Mouse (Mus musculus): ENCODE measurements around the gene Pip4p1. TPM values are rescaled to one million over a fixed set of nuclear protein-coding genes. Genes with fewer than 3 reads are reported as not detected.
A peak's percentile ranks its signal among the peaks of the same experiment; 100 is the strongest.
"Not testable (repeated sequence)": the region's sequence is repeated elsewhere in the genome, so short reads cannot be mapped to it uniquely, and the experiment has no call there.

The Pip4p1 gene
- polyA plus RNA-seq, 1 experiment from 2014 or later: 24.9 TPM

DNA sequence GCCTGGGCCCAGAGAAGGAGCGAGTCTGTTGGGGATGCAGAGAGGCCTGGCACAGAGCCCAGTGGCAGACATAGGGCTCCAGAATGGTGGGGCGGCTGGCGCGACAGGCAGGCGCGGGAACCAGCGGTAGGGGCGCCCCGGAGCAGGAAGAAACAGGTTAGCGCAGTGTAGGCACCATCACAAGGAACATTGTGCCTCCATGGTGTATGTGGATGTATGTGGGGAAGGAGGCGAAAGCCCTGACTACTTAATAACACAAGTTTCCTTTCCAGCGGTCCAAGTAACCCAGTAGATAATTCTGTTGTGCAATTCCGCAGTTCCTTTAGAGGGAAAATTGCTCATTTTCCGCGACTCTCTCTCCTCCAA lies 14.0 kb upstream of the Pip4p1 start:
- H3K4me1 ChIP-seq (ENCODE audit: control insufficient read depth, low read depth, low read length); H3K36me3 ChIP-seq (ENCODE audit: control insufficient read depth, insufficient read depth); H3K27me3 ChIP-seq (ENCODE audit: control insufficient read depth, insufficient read depth, low read depth, low read length); H3K9me3 ChIP-seq (replicated peaks; ENCODE audit: control insufficient read depth, low read length): not testable (repeated sequence)
- Histone ChIP-seq H3K27ac (ENCODE audit: low read length) (peak overlapping the region; percentile 92), H3K4me2 (ENCODE audit: low read depth, low read length) (peak overlapping the region; percentile 85), H3K4me3 (ENCODE audit: low read depth, low read length) (peak overlapping the region; percentile 72), H3K9ac (ENCODE audit: low read depth, low read length) (peak overlapping the region; percentile 79)
- ATAC-seq (ENCODE audit: low read depth): peak; percentile 85
- WGBS (ENCODE audit: insufficient replicate concordance): 0% methylated on average over 15 of the region's 15 CpGs

DNA sequence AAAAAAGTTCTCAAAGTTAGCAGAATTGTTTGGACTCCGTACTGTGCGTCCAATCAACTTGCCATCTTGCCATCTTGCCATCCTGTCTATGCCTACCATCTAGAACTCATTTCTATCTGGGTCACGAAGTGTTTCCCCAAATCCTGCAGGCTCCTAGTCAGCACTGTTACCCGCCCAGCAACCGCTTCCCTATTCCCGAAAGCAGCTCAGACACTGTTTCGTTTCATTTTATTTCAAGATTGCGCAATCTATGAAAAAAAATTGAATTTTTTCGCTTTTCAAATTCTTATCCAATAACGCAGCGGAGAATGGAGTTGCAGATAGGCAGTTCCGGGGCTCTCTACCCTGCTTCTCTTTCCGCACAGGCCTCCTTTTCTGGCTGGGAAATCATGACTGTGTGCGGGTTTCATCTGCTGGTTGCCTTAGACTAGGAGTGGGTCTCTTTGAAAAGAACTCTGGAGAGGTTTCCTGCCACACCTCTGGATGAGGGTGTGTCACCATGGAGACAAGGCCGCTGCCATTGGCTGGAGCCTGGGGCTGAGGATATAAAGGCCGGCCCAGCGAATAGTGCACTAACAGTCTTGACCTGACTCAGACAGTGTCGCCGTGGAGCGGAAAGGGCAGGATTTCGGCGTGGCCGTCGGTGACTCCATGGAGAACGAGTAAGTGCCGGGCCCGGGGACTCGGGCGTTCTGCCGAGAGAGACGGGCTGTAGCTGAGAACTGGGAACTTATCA lies 13.4 kb upstream of the Pip4p1 start, which contains the start of gene Gm49342:
Gene Gm49342, plus strand, starts transcription at position 586 of the 736 bp plus-strand sequence.
- 6% methylated on average over 31 of the region's 31 CpGs for WGBS (ENCODE audit: insufficient replicate concordance)
- H3K36me3 ChIP-seq (ENCODE audit: control insufficient read depth, insufficient read depth): peaks cover 3% of the 10 kb centered on the region; the same call in 1 of the 2 replicates
- peak; percentile 97 for ATAC-seq (ENCODE audit: low read depth)

DNA sequence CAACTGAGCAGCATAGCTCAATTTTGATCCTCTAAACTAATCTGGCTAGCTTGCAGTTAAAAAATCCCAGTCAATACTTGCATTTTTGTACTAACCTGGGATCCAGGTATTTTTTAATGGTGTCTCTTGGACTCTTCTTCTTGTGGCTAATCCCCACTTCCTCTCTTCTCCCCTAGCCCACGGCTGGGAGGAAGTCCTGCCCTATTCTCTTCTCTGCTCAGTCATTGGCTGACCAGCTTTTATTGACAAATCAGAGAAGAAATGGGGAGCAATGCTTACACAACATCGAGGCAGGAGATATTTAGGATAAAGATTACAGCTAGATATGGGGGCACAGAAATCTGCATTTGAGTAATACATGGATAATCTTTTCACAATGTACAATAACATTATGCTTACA lies 8.3 kb upstream of the Pip4p1 start:
- ATAC-seq (ENCODE audit: low read depth): no peak
- 7% methylated on average over 2 of the region's 2 CpGs for WGBS (ENCODE audit: insufficient replicate concordance)
- Histone ChIP-seq H3K4me1 (ENCODE audit: control insufficient read depth, low read depth, low read length) (peaks cover 3% of the 10 kb centered on the region), H3K36me3 (ENCODE audit: control insufficient read depth, insufficient read depth) (no peaks in the 10 kb centered on the region), H3K27ac (ENCODE audit: low read length) (no peak overlapping the region), H3K4me2 (ENCODE audit: low read depth, low read length) (no peak overlapping the region), H3K27me3 (ENCODE audit: control insufficient read depth, insufficient read depth, low read depth, low read length) (no peaks in the 10 kb centered on the region), H3K9ac (ENCODE audit: low read depth, low read length) (no peak overlapping the region), H3K9me3 (replicated peaks; ENCODE audit: control insufficient read depth, low read length) (no peaks in the 10 kb centered on the region), H3K4me3 (ENCODE audit: low read depth, low read length) (no peak overlapping the region)

More for the DNA sequence above, 13.4 kb upstream of the Pip4p1 start, which contains the start of gene Gm49342:
- Histone ChIP-seq H3K9ac (ENCODE audit: low read depth, low read length) (peak within 1 kb of the TSS; percentile 79), H3K4me1 (ENCODE audit: control insufficient read depth, low read depth, low read length) (peaks cover 7% of the 10 kb centered on the region), H3K4me3 (ENCODE audit: low read depth, low read length) (peak within 1 kb of the TSS; percentile 72), H3K27me3 (ENCODE audit: control insufficient read depth, insufficient read depth, low read depth, low read length) (no peaks in the 10 kb centered on the region), H3K4me2 (ENCODE audit: low read depth, low read length) (peak within 1 kb of the TSS; percentile 85), H3K9me3 (replicated peaks; ENCODE audit: control insufficient read depth, low read length) (no peaks in the 10 kb centered on the region), H3K27ac (ENCODE audit: low read length) (peak within 1 kb of the TSS; percentile 92)

DNA sequence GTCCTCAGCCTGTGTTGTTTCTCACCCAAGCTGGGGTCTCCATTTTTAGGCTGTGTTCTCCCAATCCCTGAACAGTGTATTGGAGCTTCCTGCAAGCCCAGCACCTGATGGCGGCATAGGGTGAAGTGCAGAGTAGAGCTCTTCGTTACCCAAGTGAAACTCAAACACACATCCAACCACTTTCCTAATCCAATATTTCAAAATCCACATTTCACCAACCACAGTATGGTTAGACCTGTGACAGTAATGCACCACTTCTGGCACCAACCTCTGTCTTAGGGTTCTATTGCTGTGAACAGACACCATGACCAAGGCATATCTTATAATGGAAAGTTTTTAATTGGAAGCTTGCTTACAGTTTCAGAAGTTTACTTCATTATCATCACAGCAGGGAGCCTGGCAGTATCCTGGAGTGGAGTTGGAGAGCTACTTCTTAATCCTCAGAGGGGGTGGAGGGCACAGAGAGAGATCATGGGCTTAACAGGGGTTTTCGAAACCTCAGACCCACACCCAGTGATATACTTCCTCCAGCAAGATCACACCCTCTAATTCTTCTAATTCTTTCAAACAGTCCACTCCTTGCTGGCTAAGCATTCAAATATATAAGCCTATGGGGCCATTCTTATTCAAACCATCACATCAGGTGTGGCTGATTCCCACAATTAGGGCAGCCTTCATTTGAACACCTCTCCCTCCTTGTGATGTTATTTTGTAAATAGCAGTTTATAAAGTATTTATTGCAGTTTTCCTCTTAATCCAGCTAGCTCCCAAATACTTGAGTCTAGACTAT lies 7.7 kb upstream of the Pip4p1 start:
- ATAC-seq (ENCODE audit: low read depth): no peak
- Histone ChIP-seq H3K27ac (ENCODE audit: low read length) (no peak overlapping the region), H3K4me2 (ENCODE audit: low read depth, low read length) (no peak overlapping the region), H3K36me3 (ENCODE audit: control insufficient read depth, insufficient read depth) (no peaks in the 10 kb centered on the region), H3K27me3 (ENCODE audit: control insufficient read depth, insufficient read depth, low read depth, low read length) (no peaks in the 10 kb centered on the region), H3K9ac (ENCODE audit: low read depth, low read length) (no peak overlapping the region), H3K4me1 (ENCODE audit: control insufficient read depth, low read depth, low read length) (no peaks in the 10 kb centered on the region), H3K4me3 (ENCODE audit: low read depth, low read length) (no peak overlapping the region), H3K9me3 (replicated peaks; ENCODE audit: control insufficient read depth, low read length) (no peaks in the 10 kb centered on the region)
- 66% methylated on average over 3 of the region's 3 CpGs for WGBS (ENCODE audit: insufficient replicate concordance)

DNA sequence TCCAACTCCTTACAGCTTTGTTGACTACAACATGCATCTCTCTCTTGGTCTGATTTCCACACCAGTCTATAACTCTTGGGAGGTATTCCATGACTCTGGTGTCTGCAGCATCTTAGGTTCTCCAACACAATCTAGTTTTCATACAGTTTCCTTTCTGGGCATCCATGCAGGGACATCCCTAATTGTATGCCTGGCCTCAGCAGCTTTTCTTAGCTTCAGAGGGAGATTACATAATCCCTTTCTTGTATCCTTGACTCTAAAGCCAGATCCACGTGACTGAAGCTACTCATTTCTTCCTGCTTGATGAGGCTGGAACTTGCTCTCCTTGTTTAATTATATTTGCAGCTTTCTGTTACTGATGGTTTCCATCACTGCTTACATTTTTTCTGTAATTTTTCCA lies 6.0 kb upstream of the Pip4p1 start:
- Histone ChIP-seq H3K9me3 (replicated peaks; ENCODE audit: control insufficient read depth, low read length) (no peaks in the 10 kb centered on the region), H3K27me3 (ENCODE audit: control insufficient read depth, insufficient read depth, low read depth, low read length) (no peaks in the 10 kb centered on the region), H3K9ac (ENCODE audit: low read depth, low read length) (no peak overlapping the region), H3K4me3 (ENCODE audit: low read depth, low read length) (no peak overlapping the region), H3K4me1 (ENCODE audit: control insufficient read depth, low read depth, low read length) (peaks cover 7% of the 10 kb centered on the region), H3K27ac (ENCODE audit: low read length) (no peak overlapping the region), H3K4me2 (ENCODE audit: low read depth, low read length) (no peak overlapping the region), H3K36me3 (ENCODE audit: control insufficient read depth, insufficient read depth) (no peaks in the 10 kb centered on the region)
- 55% methylated on average over 1 of the region's 1 CpGs for WGBS (ENCODE audit: insufficient replicate concordance)
- no peak for ATAC-seq (ENCODE audit: low read depth)

DNA sequence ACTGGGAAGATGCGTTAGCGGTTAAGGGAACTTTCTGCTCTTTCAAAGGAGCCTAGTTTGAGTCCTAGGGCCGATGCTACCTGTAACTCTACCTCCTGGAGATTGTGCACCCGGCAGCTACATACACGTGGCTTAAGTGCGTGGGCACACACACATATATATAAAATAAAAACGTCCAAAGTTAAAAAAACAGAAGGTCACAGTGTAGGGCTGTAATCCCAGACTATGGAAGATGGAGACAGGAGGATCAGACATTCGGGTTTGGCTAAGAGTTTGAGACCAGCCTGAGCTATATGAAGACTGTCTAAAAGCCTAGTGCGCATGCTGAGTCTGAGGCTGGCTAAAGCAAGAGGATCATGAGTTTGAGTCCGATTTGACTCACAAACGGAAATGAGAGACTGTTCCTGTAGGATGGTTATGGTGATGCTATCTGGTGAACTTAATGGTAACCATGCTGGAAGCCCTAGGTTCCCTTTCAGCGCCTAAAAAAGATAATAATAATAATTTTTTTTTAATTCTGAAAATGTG lies 901 bp upstream of the Pip4p1 start:
- Histone ChIP-seq H3K4me2 (ENCODE audit: low read depth, low read length) (peak overlapping the region; percentile 88), H3K36me3 (ENCODE audit: control insufficient read depth, insufficient read depth) (peaks cover 27% of the 10 kb centered on the region), H3K27me3 (ENCODE audit: control insufficient read depth, insufficient read depth, low read depth, low read length) (no peaks in the 10 kb centered on the region), H3K4me1 (ENCODE audit: control insufficient read depth, low read depth, low read length) (peaks cover 23% of the 10 kb centered on the region), H3K9me3 (replicated peaks; ENCODE audit: control insufficient read depth, low read length) (no peaks in the 10 kb centered on the region), H3K27ac (ENCODE audit: low read length) (peak overlapping the region; percentile 96), H3K9ac (ENCODE audit: low read depth, low read length) (peak overlapping the region; percentile 79), H3K4me3 (ENCODE audit: low read depth, low read length) (peak overlapping the region; percentile 95)
- 9% methylated on average over 12 of the region's 12 CpGs for WGBS (ENCODE audit: insufficient replicate concordance)
- no peak for ATAC-seq (ENCODE audit: low read depth)

DNA sequence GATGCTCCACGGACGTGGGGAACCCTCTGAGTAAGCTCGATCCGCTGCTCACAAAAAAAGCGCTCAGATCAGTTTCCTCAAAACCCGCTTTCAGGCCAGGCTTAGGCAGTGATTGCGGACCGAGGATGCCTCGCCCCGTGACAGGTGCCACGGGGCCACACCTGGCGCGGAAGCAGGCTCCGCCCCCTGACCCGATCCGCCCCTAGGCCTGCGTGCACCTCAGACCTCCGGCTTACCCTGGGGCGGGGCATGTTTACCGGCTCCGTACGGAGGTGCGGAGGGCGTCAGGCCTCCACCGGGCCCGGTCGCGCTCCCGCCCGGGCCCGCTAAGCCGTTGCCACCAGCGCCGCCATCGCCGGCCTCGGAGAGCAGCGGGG lies 291 bp downstream of the Pip4p1 start:
- peak; percentile 61 for ATAC-seq (ENCODE audit: low read depth)

DNA sequence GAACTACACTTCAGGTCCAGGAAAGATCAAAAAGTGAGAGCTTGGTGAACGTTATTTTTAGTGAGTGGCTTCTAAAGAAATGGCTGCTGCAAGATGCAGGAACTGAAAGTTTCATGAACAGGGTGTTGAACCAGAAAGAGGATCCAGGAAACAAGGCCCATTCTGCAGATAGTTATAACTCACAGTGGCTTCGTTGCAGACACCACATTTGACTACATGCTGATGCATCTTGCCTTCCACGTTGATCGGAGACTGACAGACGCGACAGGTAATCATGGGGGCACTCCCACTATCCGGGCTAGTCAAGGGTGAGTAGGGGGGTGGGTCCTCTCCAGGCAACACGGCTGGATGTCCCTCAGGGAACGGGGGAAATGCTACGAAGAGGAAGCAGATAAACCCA lies 705 bp downstream of the Pip4p1 start:
- peak overlapping the region; percentile 97 for H3K9ac ChIP-seq (ENCODE audit: low read depth, low read length)
- 9% methylated on average over 10 of the region's 10 CpGs for WGBS (ENCODE audit: insufficient replicate concordance)
- peak overlapping the region; percentile 96 for H3K27ac ChIP-seq (ENCODE audit: low read length)
- no peak for ATAC-seq (ENCODE audit: low read depth)
- peak overlapping the region; percentile 85 for H3K4me2 ChIP-seq (ENCODE audit: low read depth, low read length)
- H3K4me3 ChIP-seq (ENCODE audit: low read depth, low read length): peak overlapping the region; percentile 95
- no peaks in the 10 kb centered on the region for H3K9me3 ChIP-seq (replicated peaks; ENCODE audit: control insufficient read depth, low read length)
- peaks cover 32% of the 10 kb centered on the region for H3K36me3 ChIP-seq (ENCODE audit: control insufficient read depth, insufficient read depth)
- H3K4me1 ChIP-seq (ENCODE audit: control insufficient read depth, low read depth, low read length): peaks cover 34% of the 10 kb centered on the region
- H3K27me3 ChIP-seq (ENCODE audit: control insufficient read depth, insufficient read depth, low read depth, low read length): no peaks in the 10 kb centered on the region

More for the DNA sequence above, 291 bp downstream of the Pip4p1 start:
- H3K4me2 ChIP-seq (ENCODE audit: low read depth, low read length): peak overlapping the region; percentile 85
- WGBS (ENCODE audit: insufficient replicate concordance): 0% methylated on average over 32 of the region's 38 CpGs
- H3K9me3 ChIP-seq (replicated peaks; ENCODE audit: control insufficient read depth, low read length): no peaks in the 10 kb centered on the region
- peaks cover 32% of the 10 kb centered on the region for H3K36me3 ChIP-seq (ENCODE audit: control insufficient read depth, insufficient read depth)
- H3K4me3 ChIP-seq (ENCODE audit: low read depth, low read length): peak overlapping the region; percentile 95
- H3K9ac ChIP-seq (ENCODE audit: low read depth, low read length): peak overlapping the region; percentile 97
- peak overlapping the region; percentile 96 for H3K27ac ChIP-seq (ENCODE audit: low read length)
- H3K4me1 ChIP-seq (ENCODE audit: control insufficient read depth, low read depth, low read length): peaks cover 30% of the 10 kb centered on the region
- no peaks in the 10 kb centered on the region for H3K27me3 ChIP-seq (ENCODE audit: control insufficient read depth, insufficient read depth, low read depth, low read length)

DNA sequence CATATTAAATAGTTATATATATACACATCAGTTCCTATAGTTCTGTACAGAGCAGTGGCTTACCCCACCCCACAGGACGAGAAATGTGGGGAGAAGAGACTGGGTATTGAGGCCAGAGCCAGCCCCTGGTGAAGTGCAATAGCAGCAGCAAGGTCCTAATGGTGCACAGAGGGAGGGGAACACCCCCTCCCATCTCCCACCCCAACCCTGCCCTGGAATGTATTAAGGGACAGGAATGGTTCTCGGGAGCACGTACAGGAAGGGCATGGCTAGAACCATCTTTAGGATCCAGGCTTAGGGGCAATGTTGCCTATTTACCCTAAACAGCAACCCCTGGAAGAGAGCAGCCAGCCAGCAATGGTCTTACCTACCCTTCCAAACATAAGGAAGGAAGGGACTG lies 3.3 kb downstream of the Pip4p1 start:
- H3K36me3 ChIP-seq (ENCODE audit: control insufficient read depth, insufficient read depth): peaks cover 32% of the 10 kb centered on the region
- no peaks in the 10 kb centered on the region for H3K27me3 ChIP-seq (ENCODE audit: control insufficient read depth, insufficient read depth, low read depth, low read length)
- 78% methylated on average over 3 of the region's 3 CpGs for WGBS (ENCODE audit: insufficient replicate concordance)

More for the DNA sequence above, 3.3 kb downstream of the Pip4p1 start:
- Histone ChIP-seq H3K4me3 (ENCODE audit: low read depth, low read length) (no peak overlapping the region), H3K27ac (ENCODE audit: low read length) (no peak overlapping the region), H3K9ac (ENCODE audit: low read depth, low read length) (no peak overlapping the region), H3K4me2 (ENCODE audit: low read depth, low read length) (no peak overlapping the region), H3K9me3 (replicated peaks; ENCODE audit: control insufficient read depth, low read length) (no peaks in the 10 kb centered on the region), H3K4me1 (ENCODE audit: control insufficient read depth, low read depth, low read length) (peaks cover 41% of the 10 kb centered on the region)
- ATAC-seq (ENCODE audit: low read depth): no peak
